Mouse (Mus musculus): ENCODE measurements around the gene H2-DMb2. TPM values are rescaled to one million over a fixed set of nuclear protein-coding genes. Genes with fewer than 3 reads are reported as not detected.
A peak's percentile ranks its signal among the peaks of the same experiment; 100 is the strongest.

H2-DMb2 gene
- total and polyA plus RNA-seq, 2 experiments from 2014 or later: 1.0 to 2.4 TPM

GRCm38 (mm10) chr17:34188986-34189385 is 45.9 kb downstream of the H2-DMb2 start:
- WGBS: 78% methylated on average over 6 of the region's 6 CpGs
- no peak for ATAC-seq
- H3K4me3 ChIP-seq (ENCODE audit: low read depth, low read length): no peak overlapping the region
- no peak overlapping the region for H3K27ac ChIP-seq (ENCODE audit: low read depth, low read length)
- H3K36me3 ChIP-seq (ENCODE audit: insufficient read depth): no peaks in the 10 kb centered on the region
- peaks cover 7% of the 10 kb centered on the region; the same call in 1 of the 2 replicates for H3K4me1 ChIP-seq (ENCODE audit: insufficient read depth)
- H3K4me2 ChIP-seq (ENCODE audit: low read depth): no peak overlapping the region
- H3K9ac ChIP-seq: no peak overlapping the region
- no peak for TF ChIP-seq CTCF (IDR thresholded peaks at IDR 0.05; ENCODE audit: low read depth)
- peaks cover 20% of the 10 kb centered on the region for H3K27me3 ChIP-seq (ENCODE audit: insufficient read depth, low read length)
- H3K9me3 ChIP-seq (ENCODE audit: low read length): no peaks in the 10 kb centered on the region
- no peak for DNase-seq

DNA sequence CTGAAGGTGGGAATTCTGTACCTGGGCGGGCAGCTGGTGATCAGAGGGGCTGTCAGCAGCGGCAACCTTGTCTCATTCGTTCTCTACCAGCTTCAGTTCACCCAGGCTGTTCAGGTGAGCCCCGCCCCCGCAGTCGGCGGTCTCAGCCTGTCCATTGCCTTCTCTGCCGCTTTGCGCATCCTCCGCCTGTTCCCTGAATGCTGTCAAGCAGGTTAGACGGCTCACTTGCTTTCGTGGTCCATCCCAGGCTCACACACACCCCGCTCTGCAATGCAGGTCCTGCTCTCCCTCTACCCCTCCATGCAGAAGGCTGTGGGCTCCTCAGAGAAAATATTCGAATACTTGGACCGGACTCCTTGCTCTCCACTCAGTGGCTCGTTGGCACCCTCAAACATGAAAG is 49.7 kb downstream of the H2-DMb2 start:
- no peaks in the 10 kb centered on the region for H3K36me3 ChIP-seq (ENCODE audit: insufficient read depth)
- H3K4me1 ChIP-seq (ENCODE audit: insufficient read depth): peaks cover 5% of the 10 kb centered on the region; the same call in 1 of the 2 replicates
- no peak overlapping the region for H3K4me3 ChIP-seq (ENCODE audit: low read depth, low read length)
- WGBS: 26% methylated on average over 15 of the region's 16 CpGs
- no peak overlapping the region for H3K27ac ChIP-seq (ENCODE audit: low read depth, low read length)
- no peak overlapping the region for H3K4me2 ChIP-seq (ENCODE audit: low read depth)
- no peak for DNase-seq
- no peak for ATAC-seq
- no peaks in the 10 kb centered on the region for H3K9me3 ChIP-seq (ENCODE audit: low read length)
- peaks cover 34% of the 10 kb centered on the region for H3K27me3 ChIP-seq (ENCODE audit: insufficient read depth, low read length)
- TF ChIP-seq CTCF (IDR thresholded peaks at IDR 0.05; ENCODE audit: low read depth): no peak
- no peak overlapping the region for H3K9ac ChIP-seq

GRCm38 (mm10) chr17:34193468-34193867 is 50.4 kb downstream of the H2-DMb2 start:
- no peak for TF ChIP-seq CTCF (IDR thresholded peaks at IDR 0.05; ENCODE audit: low read depth)
- Histone ChIP-seq H3K9me3 (ENCODE audit: low read length) (no peaks in the 10 kb centered on the region), H3K27ac (ENCODE audit: low read depth, low read length) (no peak overlapping the region), H3K36me3 (ENCODE audit: insufficient read depth) (no peaks in the 10 kb centered on the region), H3K4me2 (ENCODE audit: low read depth) (no peak overlapping the region), H3K27me3 (ENCODE audit: insufficient read depth, low read length) (peaks cover 35% of the 10 kb centered on the region), H3K9ac (no peak overlapping the region), H3K4me1 (ENCODE audit: insufficient read depth) (no peaks in the 10 kb centered on the region), H3K4me3 (ENCODE audit: low read depth, low read length) (no peak overlapping the region)
- DNase-seq (no peak), ATAC-seq (no peak)
- 48% methylated on average over 8 of the region's 8 CpGs for WGBS

DNA sequence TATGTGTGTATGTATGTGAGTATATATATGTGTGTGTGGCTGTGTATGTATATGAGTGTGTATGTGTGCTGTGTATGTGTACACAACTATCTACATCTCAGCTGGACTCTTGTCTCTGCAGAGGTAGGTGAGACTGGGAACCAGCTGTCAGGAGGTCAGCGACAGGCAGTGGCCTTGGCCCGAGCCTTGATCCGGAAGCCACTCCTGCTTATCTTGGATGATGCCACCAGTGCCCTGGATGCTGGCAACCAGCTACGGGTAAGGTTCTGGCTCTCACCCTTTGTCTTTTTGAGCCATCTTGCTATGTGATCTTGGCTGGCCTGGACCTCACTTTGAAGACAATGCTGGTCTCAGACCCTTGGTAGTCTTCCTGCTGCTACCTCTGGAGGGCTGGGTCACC is 51.6 kb downstream of the H2-DMb2 start:
- ATAC-seq: no peak
- WGBS: 92% methylated on average over 4 of the region's 4 CpGs
- H3K4me2 ChIP-seq (ENCODE audit: low read depth): no peak overlapping the region

DNA sequence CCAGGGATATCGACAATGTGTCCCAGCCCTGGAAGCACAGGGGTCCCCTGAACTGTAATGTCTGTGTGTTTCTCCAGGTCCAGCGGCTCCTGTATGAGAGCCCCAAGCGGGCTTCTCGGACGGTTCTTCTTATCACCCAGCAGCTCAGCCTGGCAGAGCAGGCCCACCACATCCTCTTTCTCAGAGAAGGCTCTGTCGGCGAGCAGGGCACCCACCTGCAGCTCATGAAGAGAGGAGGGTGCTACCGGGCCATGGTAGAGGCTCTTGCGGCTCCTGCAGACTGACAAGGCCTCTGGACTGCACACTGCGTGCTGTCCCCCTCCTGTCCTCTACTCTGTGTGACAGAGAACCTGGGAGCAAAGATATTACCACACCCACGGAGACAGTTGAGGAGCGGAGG is 53.4 kb downstream of the H2-DMb2 start:
- no peak for DNase-seq
- H3K4me1 ChIP-seq (ENCODE audit: insufficient read depth): no peaks in the 10 kb centered on the region
- no peak overlapping the region for H3K9ac ChIP-seq
- peaks cover 44% of the 10 kb centered on the region for H3K27me3 ChIP-seq (ENCODE audit: insufficient read depth, low read length)
- H3K4me3 ChIP-seq (ENCODE audit: low read depth, low read length): no peak overlapping the region
- H3K9me3 ChIP-seq (ENCODE audit: low read length): no peaks in the 10 kb centered on the region
- H3K27ac ChIP-seq (ENCODE audit: low read depth, low read length): no peak overlapping the region
- H3K36me3 ChIP-seq (ENCODE audit: insufficient read depth): no peaks in the 10 kb centered on the region
- ATAC-seq: no peak
- no peak overlapping the region for H3K4me2 ChIP-seq (ENCODE audit: low read depth)
- TF ChIP-seq CTCF (IDR thresholded peaks at IDR 0.05; ENCODE audit: low read depth): no peak
- WGBS: 35% methylated on average over 12 of the region's 12 CpGs

More for the DNA sequence above, 51.6 kb downstream of the H2-DMb2 start:
- Histone ChIP-seq H3K27me3 (ENCODE audit: insufficient read depth, low read length) (peaks cover 44% of the 10 kb centered on the region), H3K4me3 (ENCODE audit: low read depth, low read length) (no peak overlapping the region), H3K36me3 (ENCODE audit: insufficient read depth) (no peaks in the 10 kb centered on the region), H3K27ac (ENCODE audit: low read depth, low read length) (no peak overlapping the region), H3K4me1 (ENCODE audit: insufficient read depth) (no peaks in the 10 kb centered on the region), H3K9ac (no peak overlapping the region), H3K9me3 (ENCODE audit: low read length) (no peaks in the 10 kb centered on the region)
- TF ChIP-seq CTCF (IDR thresholded peaks at IDR 0.05; ENCODE audit: low read depth): no peak
- DNase-seq: no peak

DNA sequence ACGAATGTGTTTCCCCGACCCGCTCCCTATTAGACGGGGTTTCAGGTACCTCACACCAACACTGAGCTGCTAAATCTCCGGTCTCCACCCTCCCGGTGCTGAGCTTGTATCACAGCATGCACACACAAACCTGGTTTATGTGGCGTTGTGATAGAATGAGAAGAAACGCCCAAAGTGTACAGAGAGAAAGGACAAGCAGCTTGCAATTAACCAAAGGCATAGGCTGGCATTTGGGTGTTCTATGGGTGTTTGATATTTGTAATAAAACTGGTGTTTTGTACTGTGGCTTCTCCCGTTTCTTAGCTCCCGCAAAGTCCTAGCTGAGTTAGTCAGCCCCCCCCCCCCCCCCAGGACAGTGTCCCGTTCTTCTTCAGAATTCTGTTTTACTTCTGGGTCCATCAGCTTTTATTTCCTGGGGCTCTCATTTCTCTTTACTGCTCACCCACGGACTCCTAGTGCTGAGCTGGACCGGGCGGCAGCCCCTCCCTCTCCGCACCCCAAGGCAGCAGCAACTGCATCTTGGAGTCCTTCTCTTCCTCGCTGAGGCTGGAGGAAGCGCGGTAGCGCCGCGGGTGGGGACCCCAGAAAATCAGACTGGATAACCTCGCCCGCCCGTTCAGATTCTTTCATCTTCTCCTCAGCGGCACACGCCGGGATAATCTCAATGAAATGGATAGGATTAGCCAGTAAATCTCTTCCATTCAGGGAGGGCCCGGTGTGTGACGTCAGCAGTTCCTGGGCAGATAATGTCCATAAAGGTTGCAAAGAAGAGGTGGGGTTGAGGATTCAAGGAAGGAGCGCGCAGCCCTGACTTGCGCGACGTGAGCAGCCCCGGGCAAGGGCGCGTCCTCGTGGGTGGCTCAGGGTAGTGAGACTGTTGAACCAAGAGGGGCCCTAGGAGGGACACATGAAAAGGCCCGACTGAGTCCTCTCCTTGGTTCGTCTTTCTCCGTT is 54.1 kb downstream of the H2-DMb2 start, which contains the start of gene Psmb8:
Gene Psmb8, plus strand, starts transcription at position 781 of the 954 bp plus-strand sequence.
- peak; percentile 85 for DNase-seq
- Histone ChIP-seq H3K27me3 (ENCODE audit: insufficient read depth, low read length) (peaks cover 44% of the 10 kb centered on the region), H3K36me3 (ENCODE audit: insufficient read depth) (no peaks in the 10 kb centered on the region), H3K4me1 (ENCODE audit: insufficient read depth) (no peaks in the 10 kb centered on the region), H3K9ac (peak within 1 kb of the TSS; percentile 26; the same call in 1 of the 2 replicates), H3K9me3 (ENCODE audit: low read length) (no peaks in the 10 kb centered on the region), H3K4me2 (ENCODE audit: low read depth) (peak within 1 kb of the TSS; percentile 76), H3K4me3 (ENCODE audit: low read depth, low read length) (peak within 1 kb of the TSS; percentile 42), H3K27ac (ENCODE audit: low read depth, low read length) (no peak within 1 kb of the TSS)
- peak; percentile 96 for ATAC-seq
- no peak for TF ChIP-seq CTCF (IDR thresholded peaks at IDR 0.05; ENCODE audit: low read depth)
- 4% methylated on average over 41 of the region's 41 CpGs for WGBS

GRCm38 (mm10) chr17:34197904-34198520 is 54.9 kb downstream of the H2-DMb2 start:
- Histone ChIP-seq H3K36me3 (ENCODE audit: insufficient read depth) (no peaks in the 10 kb centered on the region), H3K27ac (ENCODE audit: low read depth, low read length) (no peak overlapping the region), H3K9ac (no peak overlapping the region), H3K4me1 (ENCODE audit: insufficient read depth) (no peaks in the 10 kb centered on the region), H3K27me3 (ENCODE audit: insufficient read depth, low read length) (peaks cover 41% of the 10 kb centered on the region), H3K4me3 (ENCODE audit: low read depth, low read length) (peak overlapping the region; percentile 42), H3K4me2 (ENCODE audit: low read depth) (peak overlapping the region; percentile 76), H3K9me3 (ENCODE audit: low read length) (no peaks in the 10 kb centered on the region)
- peak; percentile 21; the same call in 1 of the 2 replicates for ATAC-seq
- DNase-seq: no peak
- TF ChIP-seq CTCF (IDR thresholded peaks at IDR 0.05; ENCODE audit: low read depth): 0 out of 2 replicates have a peak, but pooled peaks have one; percentile 2
- WGBS: 2% methylated on average over 32 of the region's 32 CpGs

Measured in forebrain, postnatal 0 days (tissue).